Mouse (Mus musculus) forebrain, embryonic 14.5 days (tissue): ENCODE results near the gene Selenow. TPM values are rescaled to one million over a fixed set of nuclear protein-coding genes. Genes with fewer than 3 reads are reported as not detected.

Experiments used
- ATAC-seq: fragments of 200-750 bp; cut with Nextera tagmentation; 2 replicates; pipeline ENCODE4 v1.8.0; 2017; ENCODE audit warnings: mild to moderate bottlenecking, moderate library complexity
- DNase-seq: peaks from one replicate; pipeline ENCODE4 v3.0.0-alpha.2; 2015; ENCODE audit warnings: low spot score
- H3K27ac ChIP-seq: fragments of 300-500 bp; sonication (generic); 2 replicates; pipeline ENCODE4 v1.5.1; 2014; ENCODE audit warnings: low read depth, mild to moderate bottlenecking, control low read depth, low read length, moderate library complexity
- H3K27me3 ChIP-seq: fragments of 300-500 bp; sonication (generic); replicated peaks from 2 replicates; pipeline ENCODE4 v1.6.1; 2014; ENCODE audit warnings: low read length, control low read depth, mixed read lengths; ENCODE audit not compliant: control insufficient read depth, insufficient read depth
- H3K36me3 ChIP-seq: fragments of 300-500 bp; sonication (generic); 2 replicates; pipeline ENCODE4 v1.6.1; 2014; ENCODE audit warnings: low read length, control low read depth; ENCODE audit not compliant: control insufficient read depth, insufficient read depth
- H3K4me1 ChIP-seq: fragments of 300-500 bp; sonication (generic); 2 replicates; pipeline ENCODE4 v1.6.1; 2014; ENCODE audit warnings: antibody characterized with exemption, low read length, control low read depth; ENCODE audit not compliant: control insufficient read depth, insufficient read depth
- H3K4me2 ChIP-seq: fragments of 300-500 bp; sonication (generic); 2 replicates; pipeline ENCODE4 v1.6.1; 2014; ENCODE audit warnings: mild to moderate bottlenecking, control low read depth, low read length
- H3K4me3 ChIP-seq: fragments of 300-500 bp; sonication (generic); 2 replicates; pipeline ENCODE4 v1.5.1; 2014; ENCODE audit warnings: low read depth, low read length, control low read depth
- H3K9ac ChIP-seq: fragments of 300-500 bp; sonication (generic); 2 replicates; pipeline ENCODE4 v1.6.1; 2014; ENCODE audit warnings: mild to moderate bottlenecking, low read length, control low read depth, moderate library complexity
- H3K9me3 ChIP-seq: fragments of 300-500 bp; sonication (generic); replicated peaks from 2 replicates; pipeline ENCODE4 v1.6.1; 2016; ENCODE audit warnings: low read length, control low read depth, mixed read lengths; ENCODE audit not compliant: control insufficient read depth
- WGBS: fragments of 180-500 bp; shearing (Covaris S2); extraction: QIAGEN DNeasy Blood & Tissue Kit; methylation state at CpG from one replicate; pipeline ENCODE4 v1.1.7; 2014; 5-methylcytosine and 5-hydroxymethylcytosine counted together
- polyA plus RNA-seq: library from polyadenylated mRNA; unstranded; fragments of >200 nt; fragmentation: Nextera tagmentation; extraction: Ambion mirVana; gene quantifications from 2 replicates; pipeline ENCODE4 v1.2.1, GENCODE M21; 2014

Gene Selenow
- polyA plus RNA-seq, 1 experiment from 2014 or later: 1,790 TPM

GRCm38 (mm10) chr7:15901366-15902048 lies 20.7 kb downstream of the Selenow start:
- DNase-seq: no peak
- Histone ChIP-seq H3K4me3 (no peak overlapping the region), H3K4me2 (no peak overlapping the region), H3K9ac (no peak overlapping the region), H3K36me3 (no peaks in the 10 kb centered on the region), H3K9me3 (no peaks in the 10 kb centered on the region), H3K27ac (no peak overlapping the region), H3K27me3 (no peaks in the 10 kb centered on the region), H3K4me1 (no peaks in the 10 kb centered on the region)
- 77% methylated on average over 9 of the region's 9 CpGs for WGBS
- no peak for ATAC-seq

- Histone ChIP-seq H3K4me2 (no peak overlapping the region), H3K4me3 (no peak overlapping the region)
- no peak for ATAC-seq
These were observed 28.0 kb downstream of the Selenow start for GRCm38 (mm10) chr7:15894251-15894650.

GRCm38 (mm10) chr7:15884127-15884526 lies 38.1 kb downstream of the Selenow start:
- Histone ChIP-seq H3K27ac (no peak overlapping the region), H3K4me1 (no peaks in the 10 kb centered on the region), H3K4me3 (no peak overlapping the region), H3K36me3 (no peaks in the 10 kb centered on the region), H3K4me2 (no peak overlapping the region), H3K9ac (no peak overlapping the region), H3K9me3 (no peaks in the 10 kb centered on the region), H3K27me3 (no peaks in the 10 kb centered on the region)
- DNase-seq: no peak
- ATAC-seq: no peak
- WGBS: 92% methylated on average over 2 of the region's 2 CpGs

More at GRCm38 (mm10) chr7:15894251-15894650, 28.0 kb downstream of the Selenow start:
- Histone ChIP-seq H3K36me3 (no peaks in the 10 kb centered on the region), H3K27me3 (no peaks in the 10 kb centered on the region), H3K27ac (no peak overlapping the region), H3K9ac (no peak overlapping the region), H3K9me3 (no peaks in the 10 kb centered on the region), H3K4me1 (no peaks in the 10 kb centered on the region)
- WGBS: 90% methylated on average over 1 of the region's 1 CpGs
- DNase-seq: no peak

GRCm38 (mm10) chr7:15882317-15882716 lies 39.9 kb downstream of the Selenow start, which contains the start of gene Crxos:
TSS of gene Crxos (plus strand) at chr7:15882617.
- H3K36me3 ChIP-seq: no peaks in the 10 kb centered on the region
- ATAC-seq: no peak
- H3K4me2 ChIP-seq: no peak within 1 kb of the TSS
- no peak within 1 kb of the TSS for H3K9ac ChIP-seq
- H3K4me1 ChIP-seq: no peaks in the 10 kb centered on the region
- H3K27me3 ChIP-seq: no peaks in the 10 kb centered on the region
- H3K27ac ChIP-seq: no peak within 1 kb of the TSS
- H3K9me3 ChIP-seq: no peaks in the 10 kb centered on the region
- 88% methylated on average over 2 of the region's 2 CpGs for WGBS
- H3K4me3 ChIP-seq: no peak within 1 kb of the TSS
- no peak for DNase-seq

GRCm38 (mm10) chr7:15881831-15882230 lies 40.4 kb downstream of the Selenow start:
- no peak overlapping the region for H3K4me3 ChIP-seq
- DNase-seq (no peak), ATAC-seq (no peak)
- no peak overlapping the region for H3K27ac ChIP-seq
- H3K36me3 ChIP-seq: no peaks in the 10 kb centered on the region
- H3K4me2 ChIP-seq: no peak overlapping the region
- H3K4me1 ChIP-seq: no peaks in the 10 kb centered on the region
- WGBS: 53% methylated on average over 3 of the region's 3 CpGs
- no peaks in the 10 kb centered on the region for H3K27me3 ChIP-seq
- no peak overlapping the region for H3K9ac ChIP-seq
- no peaks in the 10 kb centered on the region for H3K9me3 ChIP-seq

GRCm38 (mm10) chr7:15881388-15881787 lies 40.8 kb downstream of the Selenow start:
- no peaks in the 10 kb centered on the region for H3K4me1 ChIP-seq
- no peaks in the 10 kb centered on the region for H3K36me3 ChIP-seq
- no peak overlapping the region for H3K4me2 ChIP-seq
- H3K9me3 ChIP-seq: no peaks in the 10 kb centered on the region
- ATAC-seq: no peak
- H3K27me3 ChIP-seq: no peaks in the 10 kb centered on the region
- DNase-seq: peak; percentile 0
- WGBS: 2% methylated on average over 7 of the region's 7 CpGs
- H3K4me3 ChIP-seq: no peak overlapping the region
- H3K9ac ChIP-seq: no peak overlapping the region
- no peak overlapping the region for H3K27ac ChIP-seq

GRCm38 (mm10) chr7:15879756-15880155 lies 42.4 kb downstream of the Selenow start, which contains the start of gene Crx:
TSS of gene Crx (minus strand) at chr7:15879968.
- WGBS: 34% methylated on average over 4 of the region's 4 CpGs
- ATAC-seq (no peak), DNase-seq (no peak)
- Histone ChIP-seq H3K4me1 (no peaks in the 10 kb centered on the region), H3K27ac (no peak within 1 kb of the TSS), H3K4me3 (no peak within 1 kb of the TSS), H3K9me3 (no peaks in the 10 kb centered on the region), H3K27me3 (no peaks in the 10 kb centered on the region), H3K4me2 (no peak within 1 kb of the TSS), H3K9ac (no peak within 1 kb of the TSS), H3K36me3 (no peaks in the 10 kb centered on the region)

Other genes starting within 250 kb of the Selenow start
- not detected in 2 replicates for gene Obox5, start 172.3 kb downstream of the Selenow start, polyA plus RNA-seq
- gene Obox6, start 82.7 kb downstream of the Selenow start, polyA plus RNA-seq: not detected in 2 replicates
- gene Crx, start 42.4 kb downstream of the Selenow start, polyA plus RNA-seq: 0.09 TPM in 1 of 2 replicates, not detected in the other
- not detected in 2 replicates for gene Crxos, start 39.8 kb downstream of the Selenow start, polyA plus RNA-seq
- gene Nop53, start 23.7 kb upstream of the Selenow start, polyA plus RNA-seq: 142 and 147 TPM in 2 replicates
- gene Ehd2, start 45.2 kb upstream of the Selenow start, polyA plus RNA-seq: 4.5 and 6.2 TPM in 2 replicates
- 4.3 and 6.0 TPM in 2 replicates for gene Bicra, start 125.5 kb upstream of the Selenow start, polyA plus RNA-seq
- gene Zfp541, start 139.4 kb upstream of the Selenow start, polyA plus RNA-seq: 0.16 TPM in 1 of 2 replicates, not detected in the other
- gene Napa, start 176.1 kb upstream of the Selenow start, polyA plus RNA-seq: 156 and 164 TPM in 2 replicates
- gene Kptn, start 197.5 kb upstream of the Selenow start, polyA plus RNA-seq: 34.5 and 37.0 TPM in 2 replicates
- 0.85 and 0.94 TPM in 2 replicates for gene Slc8a2, start 207.4 kb upstream of the Selenow start, polyA plus RNA-seq